Mouse (Mus musculus) brain, adult 2 months (tissue): ENCODE measurements at regions not wholly inside any gene's neighbourhood (a gene's known extent, or its start where the extent isn't known, plus 50 kb on each side); places are given as distances from the start of the nearest gene placed in this dataset.

Source experiments
- DNase-seq: peaks from one replicate; pipeline ENCODE4 v3.0.0; 2011; ENCODE audit warnings: low read depth, low spot score

- peak; percentile 6 for DNase-seq
Observed at GRCm38 (mm10) chr15:46836297-46836696, 6702.1 kb downstream of the 9330182O14Rik start.

- peak; percentile 24 for DNase-seq
Observed at GRCm38 (mm10) chr15:46838067-46838466, 6703.9 kb downstream of the 9330182O14Rik start.

- peak; percentile 18 for DNase-seq
Observed at GRCm38 (mm10) chr15:46849545-46849944, 6715.4 kb downstream of the 9330182O14Rik start.
